Mouse (Mus musculus) natural killer cell, adult 2 months (primary cell): ENCODE results near the gene Palmd.

Experiments used
- DNase-seq, 2 experiments: peaks; one replicate each; pipeline ENCODE4 v3.0.0; 2022; ENCODE audit warnings: low spot score in 2 of 2

Palmd gene

GRCm38 (mm10) chr3:116892872-116893271 is 75.9 kb downstream of the Palmd start:
- no peak for DNase-seq

- no peak for DNase-seq
Observed at GRCm38 (mm10) chr3:116892206-116892563, 76.6 kb downstream of the Palmd start.

DNA sequence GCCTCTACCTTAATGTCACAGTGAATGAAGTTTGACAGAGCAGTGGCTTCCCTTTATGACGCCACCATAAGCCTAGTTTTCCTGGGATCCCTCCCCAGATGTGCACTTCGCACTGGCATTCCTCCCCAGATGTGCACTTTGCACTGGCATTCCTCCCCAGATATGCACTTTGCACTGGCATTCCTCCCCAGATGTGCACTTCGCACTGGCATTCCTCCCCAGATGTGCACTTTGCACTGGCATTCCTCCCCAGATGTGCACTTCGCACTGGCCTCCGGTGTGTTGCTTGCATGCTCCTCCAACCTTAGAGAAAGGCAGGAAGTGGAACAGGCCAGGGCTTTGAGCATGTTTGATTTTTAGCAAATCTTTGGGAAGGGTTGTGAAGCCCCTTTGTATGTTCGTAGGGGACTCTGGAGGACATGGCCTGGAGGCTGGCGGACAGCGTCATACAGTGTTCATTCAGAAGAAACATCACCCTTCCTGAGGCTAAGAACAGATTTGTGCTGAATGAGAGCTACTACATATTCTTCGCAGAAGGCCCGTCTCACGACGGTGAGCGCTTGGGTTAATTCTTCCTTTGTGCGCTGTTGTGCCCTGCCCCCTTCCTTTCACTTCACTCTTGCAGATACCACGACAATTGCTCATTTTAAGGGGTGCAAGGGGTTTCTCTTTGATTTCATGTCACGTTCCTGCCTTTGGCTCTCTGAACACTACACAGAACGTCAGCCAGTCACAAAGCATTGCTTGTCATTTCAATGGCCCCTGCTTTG is 77.2 kb downstream of the Palmd start:
- DNase-seq, result no peak

- DNase-seq, result no peak
Observed at GRCm38 (mm10) chr3:116890576-116890975, 78.2 kb downstream of the Palmd start.

DNA sequence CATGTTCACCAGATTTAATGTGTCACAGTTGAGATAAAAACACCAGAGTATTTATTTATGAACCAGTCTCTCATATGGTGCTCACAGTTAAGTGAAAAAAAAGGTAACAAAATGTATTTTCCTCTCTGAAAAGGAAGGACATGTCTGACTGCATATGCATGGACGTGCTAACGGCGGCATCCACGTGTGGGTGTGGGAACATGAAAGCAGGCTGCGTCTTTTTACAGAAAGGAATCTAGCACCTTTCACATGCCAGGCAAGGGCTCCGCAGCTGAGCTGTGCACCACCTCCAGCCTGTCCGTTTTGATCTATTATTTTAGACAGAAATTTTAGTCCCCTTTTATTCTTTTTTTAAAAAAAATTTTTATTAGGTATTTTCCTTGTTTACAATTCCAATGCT is 79.4 kb downstream of the Palmd start:
- DNase-seq, result no peak

DNA sequence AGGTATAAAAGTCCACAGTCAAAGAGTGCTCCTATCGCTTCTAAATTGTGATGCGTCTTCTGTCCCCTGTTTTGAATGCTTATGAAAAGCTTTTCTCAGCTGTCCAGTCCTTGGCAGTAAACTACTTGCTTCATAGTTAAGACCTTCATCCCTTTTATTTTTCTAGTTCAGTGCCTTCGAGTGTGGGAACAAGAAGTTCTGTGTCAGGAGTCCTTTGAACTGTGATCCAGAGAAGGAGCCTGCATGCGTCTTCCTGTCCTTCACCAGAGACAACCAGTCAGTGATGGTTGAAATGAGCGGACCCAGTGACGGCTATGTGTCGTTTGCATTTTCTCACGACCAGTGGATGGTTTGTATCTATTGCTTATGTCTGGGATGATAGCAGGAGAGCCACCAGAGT is 83.8 kb downstream of the Palmd start:
- DNase-seq, result no peak

DNA sequence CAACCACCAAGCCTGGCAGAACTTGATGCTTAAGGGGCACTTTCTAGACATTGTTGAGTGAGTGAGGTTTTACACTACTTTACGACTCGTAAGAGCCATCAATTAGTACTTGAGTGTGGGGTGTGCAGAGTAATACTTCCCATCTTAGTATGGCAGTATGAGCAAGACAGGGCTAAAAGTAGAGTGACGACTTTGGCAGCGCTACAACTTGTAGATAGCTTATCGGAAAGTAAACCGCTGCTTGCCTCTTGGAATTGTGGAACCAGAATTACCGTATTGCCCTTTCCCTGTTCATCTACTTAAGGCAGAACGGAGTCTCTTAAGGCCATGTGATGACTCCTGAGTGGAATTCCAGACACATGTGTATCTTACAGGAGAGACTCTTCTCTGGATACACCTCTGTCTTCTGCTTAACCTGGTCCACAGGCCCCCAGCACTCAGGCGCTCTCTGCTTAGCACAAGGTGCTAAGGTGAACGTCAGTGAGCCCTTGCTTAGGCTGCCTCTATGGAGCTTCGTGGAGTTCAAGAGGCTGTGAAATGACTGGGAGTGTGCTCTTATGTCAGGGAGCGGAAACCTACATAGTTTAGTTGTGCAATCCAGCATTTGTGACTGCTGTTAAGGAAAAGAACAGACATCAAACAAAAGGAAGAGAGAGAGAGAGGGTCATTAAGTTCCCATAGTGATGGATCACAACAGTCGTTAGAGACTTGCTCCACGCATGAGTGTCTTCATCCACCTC is 86.4 kb downstream of the Palmd start:
- DNase-seq, result no peak

GRCm38 (mm10) chr3:116870372-116870771 is 98.4 kb downstream of the Palmd start:
- DNase-seq, result no peak
